Mouse (Mus musculus): Measurements from ENCODE around the gene Mtr.

- no peak for TF ChIP-seq POLR2A (IDR thresholded peaks at IDR 0.05; ENCODE audit: control insufficient read depth, low read depth, low read length)
- no peak for TF ChIP-seq CTCF (IDR thresholded peaks at IDR 0.05; ENCODE audit: control insufficient read depth, insufficient read depth, insufficient replicate concordance, low read depth, low read length)
Observed at GRCm38 (mm10) chr13:12167276-12167675, 90.6 kb downstream of the Mtr start.

Data from testis, adult 2 months (tissue).